ENCODE assay signal across 21 mouse cellular contexts in the genomic region with DNA sequence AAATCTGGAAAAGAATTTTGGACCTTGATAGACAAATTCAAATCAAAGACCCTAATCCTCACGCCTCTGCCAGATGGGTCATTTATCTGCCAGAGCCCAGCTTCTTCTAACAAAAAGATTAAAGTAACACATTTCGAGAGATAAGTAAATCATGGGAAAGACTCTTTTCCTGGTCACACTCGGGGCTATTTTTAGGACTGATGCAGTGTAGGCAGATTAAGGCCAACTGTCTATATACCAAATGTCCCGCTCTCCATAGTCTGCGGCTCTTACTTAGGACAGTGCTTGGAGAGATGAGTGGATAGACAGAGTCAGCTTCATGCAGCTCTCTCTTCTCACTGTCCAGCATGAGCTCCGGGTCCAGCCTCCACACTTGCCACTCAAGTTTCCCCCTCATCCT.
DNase-seq lines count a peak whose midpoint lies in the region; ATAC-seq and TF ChIP-seq lines count a peak whose summit lies in the region.
"Had no signal": no experiment of that assay in that cellular context is flagged by ENCODE, and none has a peak within 500 bp of the region (broad histone marks: within the 10 kb centered on the region; RNA-seq: fewer than 3 reads in every experiment).

No protein-coding gene starts in this region.

- H3K36me3 ChIP-seq in forebrain, embryonic 15.5 days, result no peaks in the 10 kb centered on the region
- no peaks in the 10 kb centered on the region for H3K36me3 ChIP-seq in forebrain, embryonic 11.5 days (ENCODE audit: control insufficient read depth, insufficient read depth, low read length)
- no peaks in the 10 kb centered on the region for H3K36me3 ChIP-seq in hindbrain, postnatal 0 days (ENCODE audit: insufficient read depth, low read length)
- H3K36me3 ChIP-seq in hindbrain, embryonic 14.5 days (replicated peaks; ENCODE audit: control insufficient read depth, insufficient read depth), result no peaks in the 10 kb centered on the region
- H3K36me3 ChIP-seq in lung, postnatal 0 days (ENCODE audit: insufficient read depth, low read length), result no peaks in the 10 kb centered on the region
- no peaks in the 10 kb centered on the region for H3K36me3 ChIP-seq in forebrain, postnatal 0 days (ENCODE audit: insufficient read depth)
- H3K36me3 ChIP-seq: embryonic facial prominence, embryonic 12.5 days; heart, embryonic 10.5 days; neural tube, embryonic 13.5 days had no signal

- no peak for TF ChIP-seq POLR2A in lung, adult 2 months (IDR thresholded peaks at IDR 0.05; ENCODE audit: borderline replicate concordance, extremely low read depth, low read depth, low read length)

- no peak for TF ChIP-seq CTCF in hindbrain, postnatal 0 days (IDR thresholded peaks at IDR 0.05; ENCODE audit: low read depth)
- TF ChIP-seq CTCF in lung, postnatal 0 days (IDR thresholded peaks at IDR 0.05), result no peak
- TF ChIP-seq CTCF in lung, adult 2 months (IDR thresholded peaks at IDR 0.05; ENCODE audit: insufficient read depth, low read length), result no peak
- TF ChIP-seq CTCF in forebrain, postnatal 0 days (IDR thresholded peaks at IDR 0.05; ENCODE audit: low read depth), result no peak

- TF ChIP-seq EP300 in lung, postnatal 0 days (IDR thresholded peaks at IDR 0.05), result no peak

- H3K4me1 ChIP-seq in forebrain, embryonic 15.5 days, result peaks cover 13% of the 10 kb centered on the region
- H3K4me1 ChIP-seq in forebrain, embryonic 11.5 days (replicated peaks; ENCODE audit: control insufficient read depth, insufficient read depth, low read length), result no peaks in the 10 kb centered on the region
- H3K4me1 ChIP-seq in hindbrain, postnatal 0 days (ENCODE audit: insufficient read depth, low read length), result no peaks in the 10 kb centered on the region
- no peaks in the 10 kb centered on the region for H3K4me1 ChIP-seq in hindbrain, embryonic 14.5 days (replicated peaks; ENCODE audit: control insufficient read depth, insufficient read depth, low read length)
- H3K4me1 ChIP-seq in lung, postnatal 0 days (ENCODE audit: insufficient read depth, low read depth, low read length), result no peaks in the 10 kb centered on the region
- no peaks in the 10 kb centered on the region; the same call in 1 of the 2 replicates for H3K4me1 ChIP-seq in lung, adult 2 months (ENCODE audit: control insufficient read depth, insufficient read depth, low read length)
- peaks cover 4% of the 10 kb centered on the region; the same call in 1 of the 2 replicates for H3K4me1 ChIP-seq in forebrain, postnatal 0 days (ENCODE audit: insufficient read depth)
- H3K4me1 ChIP-seq: embryonic facial prominence, embryonic 12.5 days; neural tube, embryonic 13.5 days had no signal

- no peak overlapping the region for H3K4me3 ChIP-seq in forebrain, embryonic 15.5 days
- H3K4me3 ChIP-seq in forebrain, embryonic 11.5 days (ENCODE audit: low read depth, low read length), result no peak overlapping the region
- no peak overlapping the region for H3K4me3 ChIP-seq in hindbrain, postnatal 0 days (ENCODE audit: low read length)
- H3K4me3 ChIP-seq in hindbrain, embryonic 14.5 days (replicated peaks; ENCODE audit: low read length), result no peak overlapping the region
- H3K4me3 ChIP-seq in lung, postnatal 0 days (ENCODE audit: low read depth, low read length), result no peak overlapping the region
- no peak overlapping the region for H3K4me3 ChIP-seq in lung, adult 2 months (replicated peaks; ENCODE audit: extremely low read depth, low read depth, low read length)
- H3K4me3 ChIP-seq in forebrain, postnatal 0 days (ENCODE audit: low read depth, low read length), result no peak overlapping the region
- H3K4me3 ChIP-seq: embryonic facial prominence, embryonic 12.5 days; erythroblast, embryonic 14.5 days; heart, embryonic 10.5 days; megakaryocyte, embryonic 14.5 days; neural tube, embryonic 13.5 days had no signal

- no peaks in the 10 kb centered on the region for H3K9me3 ChIP-seq in forebrain, embryonic 15.5 days
- H3K9me3 ChIP-seq in forebrain, embryonic 11.5 days (ENCODE audit: control insufficient read depth, low read length), result no peaks in the 10 kb centered on the region
- H3K9me3 ChIP-seq in hindbrain, postnatal 0 days (ENCODE audit: low read length), result no peaks in the 10 kb centered on the region
- H3K9me3 ChIP-seq in hindbrain, embryonic 14.5 days (ENCODE audit: control insufficient read depth, low read length), result no peaks in the 10 kb centered on the region
- H3K9me3 ChIP-seq in lung, postnatal 0 days (ENCODE audit: low read length), result no peaks in the 10 kb centered on the region
- H3K9me3 ChIP-seq in forebrain, postnatal 0 days (ENCODE audit: low read length), result no peaks in the 10 kb centered on the region
- H3K9me3 ChIP-seq: embryonic facial prominence, embryonic 12.5 days; heart, embryonic 10.5 days; megakaryocyte, embryonic 14.5 days; neural tube, embryonic 13.5 days had no signal

- no peak overlapping the region for H3K9ac ChIP-seq in forebrain, embryonic 15.5 days (replicated peaks)
- no peak overlapping the region for H3K9ac ChIP-seq in forebrain, embryonic 11.5 days (ENCODE audit: low read length)
- H3K9ac ChIP-seq in hindbrain, postnatal 0 days (replicated peaks; ENCODE audit: low read length), result no peak overlapping the region
- no peak overlapping the region for H3K9ac ChIP-seq in hindbrain, embryonic 14.5 days
- no peak overlapping the region for H3K9ac ChIP-seq in lung, postnatal 0 days (replicated peaks; ENCODE audit: low read depth)
- H3K9ac ChIP-seq in forebrain, postnatal 0 days, result no peak overlapping the region
- H3K9ac ChIP-seq: embryonic facial prominence, embryonic 12.5 days; neural tube, embryonic 13.5 days had no signal

- DNase-seq in forebrain, embryonic 11.5 days (ENCODE audit: low spot score), result no peak
- DNase-seq in hindbrain, postnatal 0 days (ENCODE audit: low spot score), result peak; percentile 16
- no peak for DNase-seq in hindbrain, embryonic 14.5 days (ENCODE audit: low spot score)
- DNase-seq in lung, postnatal 0 days (ENCODE audit: low spot score), result peak; percentile 47
- no peak for DNase-seq in lung, adult 2 months
- no peak for DNase-seq in forebrain, postnatal 0 days
- DNase-seq in adrenal gland, postnatal 10 days, result no peak
- DNase-seq: B cell, adult 2 months; gastrocnemius, postnatal 36 days; kidney, adult 2 months; kidney, postnatal 10 days; lung, postnatal 10 days; thymus, postnatal 14 days had no signal

- ATAC-seq in forebrain, embryonic 15.5 days (replicated peaks), result peak; percentile 53
- ATAC-seq in forebrain, embryonic 11.5 days (replicated peaks; ENCODE audit: low FRiP score), result no peak
- no peak for ATAC-seq in hindbrain, postnatal 0 days
- ATAC-seq in hindbrain, embryonic 14.5 days (ENCODE audit: low FRiP score), result no peak
- ATAC-seq in lung, postnatal 0 days, result peak; percentile 54; the same call in 1 of the 2 replicates
- peak; percentile 67 for ATAC-seq in forebrain, postnatal 0 days
- ATAC-seq: inflammation-experienced regulatory T-cells, adult 6 months had no signal

- H3K4me2 ChIP-seq in forebrain, embryonic 15.5 days (replicated peaks), result no peak overlapping the region
- H3K4me2 ChIP-seq in forebrain, embryonic 11.5 days (ENCODE audit: low read depth, low read length, severe bottlenecking), result no peak overlapping the region
- H3K4me2 ChIP-seq in hindbrain, postnatal 0 days (ENCODE audit: low read depth, low read length), result no peak overlapping the region
- H3K4me2 ChIP-seq in hindbrain, embryonic 14.5 days (replicated peaks), result no peak overlapping the region
- H3K4me2 ChIP-seq in lung, postnatal 0 days (replicated peaks; ENCODE audit: low read depth, low read length), result no peak overlapping the region
- H3K4me2 ChIP-seq in forebrain, postnatal 0 days (ENCODE audit: low read depth), result no peak overlapping the region
- H3K4me2 ChIP-seq: embryonic facial prominence, embryonic 12.5 days; liver, embryonic 11.5 days; neural tube, embryonic 13.5 days had no signal

- no peaks in the 10 kb centered on the region for H3K27me3 ChIP-seq in forebrain, embryonic 15.5 days
- no peaks in the 10 kb centered on the region for H3K27me3 ChIP-seq in forebrain, embryonic 11.5 days (ENCODE audit: control insufficient read depth, insufficient read depth, low read length)
- H3K27me3 ChIP-seq in hindbrain, postnatal 0 days (ENCODE audit: insufficient read depth, low read length), result no peaks in the 10 kb centered on the region
- H3K27me3 ChIP-seq in hindbrain, embryonic 14.5 days (ENCODE audit: control insufficient read depth, insufficient read depth, low read length), result no peaks in the 10 kb centered on the region
- no peaks in the 10 kb centered on the region for H3K27me3 ChIP-seq in lung, postnatal 0 days (replicated peaks; ENCODE audit: insufficient read depth, low read length)
- H3K27me3 ChIP-seq in forebrain, postnatal 0 days (ENCODE audit: insufficient read depth, low read length), result no peaks in the 10 kb centered on the region
- H3K27me3 ChIP-seq: embryonic facial prominence, embryonic 12.5 days; megakaryocyte, embryonic 14.5 days; neural tube, embryonic 13.5 days had no signal

- H3K27ac ChIP-seq in forebrain, embryonic 15.5 days (replicated peaks), result peak overlapping the region; percentile 84
- no peak overlapping the region for H3K27ac ChIP-seq in forebrain, embryonic 11.5 days (ENCODE audit: low read depth, low read length)
- no peak overlapping the region for H3K27ac ChIP-seq in hindbrain, postnatal 0 days
- H3K27ac ChIP-seq in hindbrain, embryonic 14.5 days, result no peak overlapping the region
- H3K27ac ChIP-seq in lung, postnatal 0 days (ENCODE audit: low read length), result no peak overlapping the region
- H3K27ac ChIP-seq in forebrain, postnatal 0 days (ENCODE audit: low read depth, low read length), result peak overlapping the region; percentile 54
- H3K27ac ChIP-seq: embryonic facial prominence, embryonic 12.5 days; heart, embryonic 10.5 days; neural tube, embryonic 13.5 days had no signal

- 52% methylated on average over 6 of the region's 6 CpGs for WGBS in forebrain, embryonic 15.5 days
- 85% methylated on average over 6 of the region's 6 CpGs for WGBS in forebrain, embryonic 11.5 days
- WGBS in hindbrain, postnatal 0 days, result 64% methylated on average over 6 of the region's 6 CpGs
- 87% methylated on average over 6 of the region's 6 CpGs for WGBS in hindbrain, embryonic 14.5 days
- WGBS in lung, postnatal 0 days, result 54% methylated on average over 6 of the region's 6 CpGs
- WGBS in lung, adult 2 months, result 56% methylated on average over 6 of the region's 6 CpGs
- 43% methylated on average over 6 of the region's 6 CpGs for WGBS in forebrain, postnatal 0 days

Comparison
In these comparisons a context has a peak if more than half of its experiments do, and no peak if none do; other contexts are left out.
1. ATAC-seq: peak in forebrain, embryonic 15.5 days (single experiment), lung, postnatal 0 days (single experiment) and forebrain, postnatal 0 days (single experiment); none in forebrain, embryonic 11.5 days (single experiment), hindbrain, postnatal 0 days (single experiment) and hindbrain, embryonic 14.5 days (single experiment).
2. H3K27ac ChIP-seq: peak in forebrain, embryonic 15.5 days (single experiment) and forebrain, postnatal 0 days (single experiment); none in forebrain, embryonic 11.5 days (single experiment), hindbrain, postnatal 0 days (single experiment), hindbrain, embryonic 14.5 days (single experiment) and lung, postnatal 0 days (single experiment).
3. DNase-seq: peak in hindbrain, postnatal 0 days (single experiment) and lung, postnatal 0 days (single experiment); none in forebrain, embryonic 11.5 days (single experiment), hindbrain, embryonic 14.5 days (single experiment), lung, adult 2 months (single experiment), forebrain, postnatal 0 days (single experiment) and adrenal gland, postnatal 10 days (single experiment).